ENCODE assay signal across 15 mouse cellular contexts in genomic region chr14:49307842-49308241, GRCm38 (mm10).
"Had no signal": no experiment of that assay in that cellular context is flagged by ENCODE, and none has a peak within 500 bp of the region (broad histone marks: within the 10 kb centered on the region; RNA-seq: fewer than 3 reads in every experiment).

No protein-coding gene starts in this region.

- H3K9me3 ChIP-seq: limb, embryonic 13.5 days; midbrain, embryonic 13.5 days; neural tube, embryonic 15.5 days; stomach, embryonic 15.5 days had no signal

- H3K4me1 ChIP-seq: stomach, embryonic 15.5 days had no signal

- H3K27ac ChIP-seq: kidney, postnatal 0 days; layer of hippocampus, adult 2 months; limb, embryonic 13.5 days; liver, embryonic 14.5 days; midbrain, embryonic 13.5 days; neural tube, embryonic 15.5 days; stomach, embryonic 15.5 days had no signal

- ATAC-seq: midbrain, embryonic 13.5 days had no signal

- H3K4me2 ChIP-seq: limb, embryonic 13.5 days; midbrain, embryonic 13.5 days; neural tube, embryonic 15.5 days; stomach, embryonic 15.5 days had no signal

- H3K4me3 ChIP-seq: layer of hippocampus, adult 2 months; limb, embryonic 13.5 days; midbrain, embryonic 13.5 days; myocyte; neural tube, embryonic 15.5 days; stomach, embryonic 15.5 days had no signal

- H3K9ac ChIP-seq: limb, embryonic 13.5 days; liver, embryonic 14.5 days; midbrain, embryonic 13.5 days; neural tube, embryonic 15.5 days; stomach, embryonic 15.5 days had no signal

- DNase-seq: kidney, postnatal 36 days; left cerebral cortex, postnatal 4 days; lung, adult 18-20 months; right cerebral cortex, adult 18-20 months; right cerebral cortex, postnatal 25 days; thymus, adult 2 months; thymus, postnatal 25 days had no signal

- H3K36me3 ChIP-seq: limb, embryonic 13.5 days; midbrain, embryonic 13.5 days; neural tube, embryonic 15.5 days; stomach, embryonic 15.5 days had no signal

- H3K27me3 ChIP-seq: limb, embryonic 13.5 days; midbrain, embryonic 13.5 days; neural tube, embryonic 15.5 days; stomach, embryonic 15.5 days had no signal
